Mouse (Mus musculus): ENCODE data around the gene Gclm. TPM values are rescaled to one million over a fixed set of nuclear protein-coding genes. Genes with fewer than 3 reads are reported as not detected.

Gene Gclm
- total and polyA plus RNA-seq, 3 experiments: 115 to 491 (median 394) TPM

- Histone ChIP-seq H3K4me3 (ENCODE audit: low read depth, low read length) (no peak overlapping the region), H3K36me3 (replicated peaks) (no peaks in the 10 kb centered on the region), H3K4me1 (ENCODE audit: insufficient read depth, low read depth, low read length) (peaks cover 3% of the 10 kb centered on the region; the same call in 1 of the 2 replicates), H3K9me3 (replicated peaks) (peaks cover 6% of the 10 kb centered on the region), H3K27me3 (ENCODE audit: insufficient read depth, low read length) (no peaks in the 10 kb centered on the region)
- DNase-seq (ENCODE audit: low spot score): no peak
- TF ChIP-seq GATA1 (IDR thresholded peaks at IDR 0.05; ENCODE audit: borderline replicate concordance, low read length) (no peak), CTCF (IDR thresholded peaks at IDR 0.05; ENCODE audit: low read depth, low read length) (no peak), TAL1 (conservative IDR thresholded peaks at IDR 0.05; ENCODE audit: low read depth, low read length) (no peak), POLR2AphosphoS5 (IDR thresholded peaks at IDR 0.05; ENCODE audit: insufficient replicate concordance, low read depth, low read length) (no peak), GATA2 (IDR thresholded peaks at IDR 0.05; ENCODE audit: borderline replicate concordance, low read depth, low read length) (no peak)
- ATAC-seq (ENCODE audit: extremely low read depth, insufficient number of reproducible peaks, low FRiP score, poor library complexity, severe bottlenecking): no peak
These were observed 63.6 kb downstream of the Gclm start for GRCm38 (mm10) chr3:122308981-122309380.

GRCm38 (mm10) chr3:122312078-122312477 is 66.7 kb downstream of the Gclm start:
- H3K27me3 ChIP-seq (ENCODE audit: insufficient read depth, low read length): peaks cover 5% of the 10 kb centered on the region; the same call in 1 of the 2 replicates
- H3K4me1 ChIP-seq (ENCODE audit: insufficient read depth, low read depth, low read length): peaks cover 3% of the 10 kb centered on the region; the same call in 1 of the 2 replicates
- DNase-seq (ENCODE audit: low spot score): peak; percentile 37
- H3K9me3 ChIP-seq (replicated peaks): peaks cover 6% of the 10 kb centered on the region
- H3K4me3 ChIP-seq (ENCODE audit: low read depth, low read length): no peak overlapping the region
- ATAC-seq (ENCODE audit: extremely low read depth, insufficient number of reproducible peaks, low FRiP score, poor library complexity, severe bottlenecking): no peak
- H3K36me3 ChIP-seq (replicated peaks): no peaks in the 10 kb centered on the region
- peak; percentile 83 for TF ChIP-seq CTCF (IDR thresholded peaks at IDR 0.05; ENCODE audit: low read depth, low read length)
- TF ChIP-seq GATA2 (IDR thresholded peaks at IDR 0.05; ENCODE audit: borderline replicate concordance, low read depth, low read length): no peak
- TF ChIP-seq TAL1 (conservative IDR thresholded peaks at IDR 0.05; ENCODE audit: low read depth, low read length): no peak
- TF ChIP-seq GATA1 (IDR thresholded peaks at IDR 0.05; ENCODE audit: borderline replicate concordance, low read length): no peak
- TF ChIP-seq POLR2AphosphoS5 (IDR thresholded peaks at IDR 0.05; ENCODE audit: insufficient replicate concordance, low read depth, low read length): no peak

- ATAC-seq (ENCODE audit: extremely low read depth, insufficient number of reproducible peaks, low FRiP score, poor library complexity, severe bottlenecking) (no peak), DNase-seq (ENCODE audit: low spot score) (no peak)
- H3K9me3 ChIP-seq (replicated peaks): peaks cover 5% of the 10 kb centered on the region
- peaks cover 3% of the 10 kb centered on the region; the same call in 1 of the 2 replicates for H3K4me1 ChIP-seq (ENCODE audit: insufficient read depth, low read depth, low read length)
- H3K27me3 ChIP-seq (ENCODE audit: insufficient read depth, low read length): peaks cover 5% of the 10 kb centered on the region; the same call in 1 of the 2 replicates
- H3K4me3 ChIP-seq (ENCODE audit: low read depth, low read length): no peak overlapping the region
- H3K36me3 ChIP-seq (replicated peaks): no peaks in the 10 kb centered on the region
- TF ChIP-seq GATA2 (IDR thresholded peaks at IDR 0.05; ENCODE audit: borderline replicate concordance, low read depth, low read length) (no peak), POLR2AphosphoS5 (IDR thresholded peaks at IDR 0.05; ENCODE audit: insufficient replicate concordance, low read depth, low read length) (no peak), CTCF (IDR thresholded peaks at IDR 0.05; ENCODE audit: low read depth, low read length) (no peak), GATA1 (IDR thresholded peaks at IDR 0.05; ENCODE audit: borderline replicate concordance, low read length) (no peak), TAL1 (conservative IDR thresholded peaks at IDR 0.05; ENCODE audit: low read depth, low read length) (no peak)
These were observed 67.7 kb downstream of the Gclm start for GRCm38 (mm10) chr3:122312936-122313629.

- ATAC-seq (ENCODE audit: extremely low read depth, insufficient number of reproducible peaks, low FRiP score, poor library complexity, severe bottlenecking) (no peak), DNase-seq (ENCODE audit: low spot score) (no peak)
- TF ChIP-seq POLR2AphosphoS5 (IDR thresholded peaks at IDR 0.05; ENCODE audit: insufficient replicate concordance, low read depth, low read length) (no peak), CTCF (IDR thresholded peaks at IDR 0.05; ENCODE audit: low read depth, low read length) (no peak), GATA1 (IDR thresholded peaks at IDR 0.05; ENCODE audit: borderline replicate concordance, low read length) (no peak), GATA2 (IDR thresholded peaks at IDR 0.05; ENCODE audit: borderline replicate concordance, low read depth, low read length) (no peak), TAL1 (conservative IDR thresholded peaks at IDR 0.05; ENCODE audit: low read depth, low read length) (no peak)
- peaks cover 5% of the 10 kb centered on the region; the same call in 1 of the 2 replicates for H3K27me3 ChIP-seq (ENCODE audit: insufficient read depth, low read length)
- no peaks in the 10 kb centered on the region; the same call in 1 of the 2 replicates for H3K4me1 ChIP-seq (ENCODE audit: insufficient read depth, low read depth, low read length)
- H3K36me3 ChIP-seq (replicated peaks): no peaks in the 10 kb centered on the region
- no peaks in the 10 kb centered on the region for H3K9me3 ChIP-seq (replicated peaks)
- no peak overlapping the region for H3K4me3 ChIP-seq (ENCODE audit: low read depth, low read length)
These were observed 68.6 kb downstream of the Gclm start for GRCm38 (mm10) chr3:122313936-122314335.

- ATAC-seq (ENCODE audit: extremely low read depth, insufficient number of reproducible peaks, low FRiP score, poor library complexity, severe bottlenecking): no peak
- Histone ChIP-seq H3K27me3 (ENCODE audit: insufficient read depth, low read length) (peaks cover 5% of the 10 kb centered on the region; the same call in 1 of the 2 replicates), H3K4me1 (ENCODE audit: insufficient read depth, low read depth, low read length) (no peaks in the 10 kb centered on the region; the same call in 1 of the 2 replicates), H3K36me3 (replicated peaks) (no peaks in the 10 kb centered on the region), H3K9me3 (replicated peaks) (no peaks in the 10 kb centered on the region), H3K4me3 (ENCODE audit: low read depth, low read length) (no peak overlapping the region)
- DNase-seq (ENCODE audit: low spot score): no peak
- TF ChIP-seq GATA2 (IDR thresholded peaks at IDR 0.05; ENCODE audit: borderline replicate concordance, low read depth, low read length) (no peak), CTCF (IDR thresholded peaks at IDR 0.05; ENCODE audit: low read depth, low read length) (no peak), GATA1 (IDR thresholded peaks at IDR 0.05; ENCODE audit: borderline replicate concordance, low read length) (no peak), POLR2AphosphoS5 (IDR thresholded peaks at IDR 0.05; ENCODE audit: insufficient replicate concordance, low read depth, low read length) (no peak), TAL1 (conservative IDR thresholded peaks at IDR 0.05; ENCODE audit: low read depth, low read length) (no peak)
These were observed 71.3 kb downstream of the Gclm start for GRCm38 (mm10) chr3:122316621-122317020.

GRCm38 (mm10) chr3:122317339-122317738 is 72.0 kb downstream of the Gclm start:
- H3K36me3 ChIP-seq (replicated peaks): no peaks in the 10 kb centered on the region
- no peak overlapping the region for H3K4me3 ChIP-seq (ENCODE audit: low read depth, low read length)
- no peaks in the 10 kb centered on the region; the same call in 1 of the 2 replicates for H3K4me1 ChIP-seq (ENCODE audit: insufficient read depth, low read depth, low read length)
- no peaks in the 10 kb centered on the region for H3K9me3 ChIP-seq (replicated peaks)
- TF ChIP-seq CTCF (IDR thresholded peaks at IDR 0.05; ENCODE audit: low read depth, low read length) (no peak), GATA1 (IDR thresholded peaks at IDR 0.05; ENCODE audit: borderline replicate concordance, low read length) (no peak), POLR2AphosphoS5 (IDR thresholded peaks at IDR 0.05; ENCODE audit: insufficient replicate concordance, low read depth, low read length) (no peak), GATA2 (IDR thresholded peaks at IDR 0.05; ENCODE audit: borderline replicate concordance, low read depth, low read length) (no peak), TAL1 (conservative IDR thresholded peaks at IDR 0.05; ENCODE audit: low read depth, low read length) (no peak)
- DNase-seq (ENCODE audit: low spot score) (no peak), ATAC-seq (ENCODE audit: extremely low read depth, insufficient number of reproducible peaks, low FRiP score, poor library complexity, severe bottlenecking) (no peak)
- peaks cover 5% of the 10 kb centered on the region; the same call in 1 of the 2 replicates for H3K27me3 ChIP-seq (ENCODE audit: insufficient read depth, low read length)

Other genes with a start within 250 kb of the Gclm start
- gene Abca4, start 201.1 kb upstream of the Gclm start, total RNA-seq (2014; fragmentation: Nextera tagmentation): 4.0 and 4.5 TPM in 2 replicates
- 0.58 and 1.7 TPM in 2 replicates for gene Abca4, start 201.1 kb upstream of the Gclm start, total RNA-seq (2017)
- gene Abca4, start 201.1 kb upstream of the Gclm start, polyA plus RNA-seq (2012): 1.2 and 1.8 TPM in 2 replicates
- 158 and 216 TPM in 2 replicates for gene Dnttip2, start 28.8 kb downstream of the Gclm start, total RNA-seq (2014; fragmentation: Nextera tagmentation)
- gene Dnttip2, start 28.8 kb downstream of the Gclm start, total RNA-seq (2017): 111 and 138 TPM in 2 replicates
- 11.0 and 16.7 TPM in 2 replicates for gene Dnttip2, start 28.8 kb downstream of the Gclm start, polyA plus RNA-seq (2012)
- gene Bcar3, start 48.6 kb downstream of the Gclm start, total RNA-seq (2014; fragmentation: Nextera tagmentation): not detected in 2 replicates
- gene Bcar3, start 48.6 kb downstream of the Gclm start, total RNA-seq (2017): 0.27 TPM in 1 of 2 replicates, not detected in the other
- gene Bcar3, start 48.6 kb downstream of the Gclm start, polyA plus RNA-seq (2012): not detected in 2 replicates

Measured in G1E (cell line).